ENCODE assay signal across 13 mouse cellular contexts in the genomic region with DNA sequence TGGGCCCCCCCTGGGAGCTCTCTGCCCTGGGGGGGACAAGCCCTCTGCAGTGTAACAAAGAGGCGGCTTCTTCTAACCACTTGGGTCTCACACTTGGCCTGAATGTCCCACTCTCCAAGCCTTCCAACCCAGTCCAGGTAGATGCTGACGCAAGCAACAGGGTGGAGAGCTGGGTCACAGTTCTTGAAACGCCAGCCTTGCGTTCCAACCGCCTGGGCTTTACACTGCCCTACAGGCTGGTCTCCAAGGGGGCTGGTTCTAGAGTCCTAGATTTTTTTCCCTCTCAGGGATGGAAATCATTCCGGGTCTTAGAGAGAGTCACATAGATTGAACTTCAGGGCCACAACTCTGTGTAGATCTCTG. TPM values are rescaled to one million over a fixed set of nuclear protein-coding genes. Genes with fewer than 3 reads are reported as not detected.
"Had no signal": no experiment of that assay in that cellular context is flagged by ENCODE, and none has a peak within 500 bp of the region (broad histone marks: within the 10 kb centered on the region; RNA-seq: fewer than 3 reads in every experiment).

No protein-coding gene starts in this region.

- H3K4me2 ChIP-seq: liver, embryonic 13.5 days; midbrain, embryonic 11.5 days had no signal

- DNase-seq: kidney, adult 11 months; kidney, adult 9 months; layer of hippocampus, postnatal 36 days; liver, embryonic 13.5 days; lung, adult 2 months; lung, postnatal 14 days; lung, postnatal 4 days; midbrain, embryonic 14.5 days; thymus, adult 18-20 months; thymus, postnatal 4 days had no signal

- H3K27ac ChIP-seq: left cerebral cortex, adult 2 months; liver, embryonic 13.5 days had no signal

- H3K36me3 ChIP-seq: liver, embryonic 13.5 days had no signal

- H3K9me3 ChIP-seq: liver, embryonic 13.5 days had no signal

- H3K9ac ChIP-seq: liver, embryonic 13.5 days had no signal

- H3K27me3 ChIP-seq: liver, embryonic 13.5 days had no signal

- H3K4me3 ChIP-seq: left cerebral cortex, adult 2 months; liver, embryonic 13.5 days had no signal

RNA-seq across cellular contexts. Expression of gene Ak7, which starts 30.1 kb away (rescaled TPM):
- polyA plus RNA-seq: liver, adult 2 months had no signal
